Mouse (Mus musculus) macrophage (primary cell): ENCODE measurements around the gene Abhd8. TPM values are rescaled to one million over a fixed set of nuclear protein-coding genes. Genes with fewer than 3 reads are reported as not detected.

ENCODE experiments used
- H3K27ac ChIP-seq: fragments of 350-480 bp; formaldehyde crosslinking; 2 replicates; pipeline ENCODE4 v1.9.0; 2021
- H3K36me3 ChIP-seq: fragments of 350-480 bp; formaldehyde crosslinking; 2 replicates; pipeline ENCODE4 v1.9.0; 2021; ENCODE audit errors: inconsistent target
- H3K4me3 ChIP-seq: fragments of 350-480 bp; formaldehyde crosslinking; 2 replicates; pipeline ENCODE4 v1.9.0; 2021; ENCODE audit errors: inconsistent target
- H3K79me2 ChIP-seq: fragments of 350-480 bp; formaldehyde crosslinking; 2 replicates; pipeline ENCODE4 v1.9.0; 2021; ENCODE audit errors: inconsistent target
- WGBS: methylation state at CpG from one replicate; pipeline ENCODE4 v1.1.7; 2026; ENCODE audit warnings: inconsistent platforms; ENCODE audit not compliant: missing documents; 5-methylcytosine and 5-hydroxymethylcytosine counted together
- polyA plus RNA-seq: library from polyadenylated mRNA; stranded (reverse); fragments of 250-400 nt; gene quantifications from 3 replicates; pipeline ENCODE4 v1.2.4, GENCODE M21; 2018; ENCODE audit warnings: inconsistent platforms

Gene Abhd8
- polyA plus RNA-seq, 1 experiment from 2014 or later: 3.6 TPM

DNA sequence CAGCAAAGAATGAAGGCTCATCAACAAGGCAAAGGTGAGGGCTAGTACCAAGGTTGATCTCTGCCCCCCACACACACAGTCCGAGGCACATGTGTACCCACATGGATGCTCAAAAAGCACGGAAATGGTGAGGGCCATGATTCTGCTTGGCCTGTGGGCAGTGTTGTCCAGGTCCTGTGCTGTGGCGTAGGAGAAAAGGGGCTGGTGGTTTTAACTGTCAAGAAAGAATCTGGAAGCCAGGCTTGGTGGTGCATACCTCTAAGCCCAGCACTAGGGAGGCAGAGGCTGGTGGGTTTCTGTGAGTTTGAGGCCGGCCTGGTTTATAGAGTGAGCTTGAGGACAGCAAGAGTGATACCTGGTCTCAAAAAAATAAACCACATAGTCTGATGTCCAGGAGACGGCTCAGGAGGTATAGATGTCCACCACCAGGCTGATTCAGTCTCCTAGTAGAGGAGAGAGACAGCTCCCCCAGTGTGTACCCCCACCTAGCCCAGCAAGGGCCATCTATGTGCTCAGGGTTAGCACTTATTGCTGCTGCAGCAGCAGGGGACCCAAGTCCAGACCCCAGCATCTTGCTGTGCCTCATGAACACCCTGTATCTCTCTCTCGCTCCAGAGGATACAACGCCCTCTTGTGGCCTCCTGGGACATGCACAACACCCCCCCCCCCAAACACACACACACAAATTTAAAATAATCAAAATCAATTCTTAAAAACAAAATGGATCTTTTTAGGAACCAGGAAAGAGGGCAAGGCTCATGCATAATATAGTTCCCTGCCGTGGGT is 9.3 kb upstream of the Abhd8 start:
- no peak overlapping the region for H3K4me3 ChIP-seq
- peaks cover 24% of the 10 kb centered on the region for H3K36me3 ChIP-seq
- H3K79me2 ChIP-seq: peaks cover 31% of the 10 kb centered on the region
- H3K27ac ChIP-seq: no peak overlapping the region
- WGBS: 91% methylated on average over 7 of the region's 8 CpGs

DNA sequence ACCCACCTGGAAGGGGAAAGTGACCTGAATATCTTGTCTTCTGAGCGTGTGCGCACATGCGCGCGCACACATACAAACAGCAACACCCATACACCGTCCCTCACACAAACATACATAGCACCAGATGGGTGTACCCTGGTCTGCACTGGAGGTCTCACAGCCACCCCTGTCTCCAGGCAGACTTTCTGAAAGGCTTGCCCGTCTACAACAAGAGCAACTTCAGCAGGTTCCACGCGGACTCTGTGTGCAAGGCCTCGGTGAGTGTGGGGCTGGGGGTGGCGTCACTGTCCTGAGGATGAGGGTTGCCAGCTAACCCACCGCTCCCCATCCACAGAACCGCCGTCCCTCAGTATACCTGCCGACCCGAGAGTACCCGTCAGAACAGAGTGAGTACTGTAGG is 8.4 kb upstream of the Abhd8 start:
- Histone ChIP-seq H3K4me3 (no peak overlapping the region), H3K36me3 (peaks cover 24% of the 10 kb centered on the region), H3K27ac (no peak overlapping the region), H3K79me2 (peaks cover 31% of the 10 kb centered on the region)
- WGBS: 95% methylated on average over 17 of the region's 17 CpGs

DNA sequence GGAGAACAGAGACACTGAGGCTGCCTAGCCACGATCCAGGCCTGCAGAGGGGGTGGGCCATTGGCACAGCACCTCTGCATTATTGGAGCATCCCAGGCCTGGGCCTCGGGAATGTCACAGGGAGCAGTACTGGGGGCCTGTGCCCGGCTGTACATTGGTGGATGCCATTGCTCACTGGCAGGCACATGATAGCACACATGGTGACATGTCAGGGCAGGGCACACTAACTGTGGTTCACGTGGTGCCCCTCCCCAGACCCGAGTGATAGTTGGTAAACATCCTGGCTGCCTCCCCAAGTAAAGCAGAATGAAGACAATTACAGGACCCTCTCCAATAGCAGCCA is 7.4 kb upstream of the Abhd8 start:
- peaks cover 31% of the 10 kb centered on the region for H3K79me2 ChIP-seq
- no peak overlapping the region for H3K4me3 ChIP-seq
- 89% methylated on average over 5 of the region's 5 CpGs for WGBS
- peaks cover 24% of the 10 kb centered on the region for H3K36me3 ChIP-seq
- no peak overlapping the region for H3K27ac ChIP-seq

DNA sequence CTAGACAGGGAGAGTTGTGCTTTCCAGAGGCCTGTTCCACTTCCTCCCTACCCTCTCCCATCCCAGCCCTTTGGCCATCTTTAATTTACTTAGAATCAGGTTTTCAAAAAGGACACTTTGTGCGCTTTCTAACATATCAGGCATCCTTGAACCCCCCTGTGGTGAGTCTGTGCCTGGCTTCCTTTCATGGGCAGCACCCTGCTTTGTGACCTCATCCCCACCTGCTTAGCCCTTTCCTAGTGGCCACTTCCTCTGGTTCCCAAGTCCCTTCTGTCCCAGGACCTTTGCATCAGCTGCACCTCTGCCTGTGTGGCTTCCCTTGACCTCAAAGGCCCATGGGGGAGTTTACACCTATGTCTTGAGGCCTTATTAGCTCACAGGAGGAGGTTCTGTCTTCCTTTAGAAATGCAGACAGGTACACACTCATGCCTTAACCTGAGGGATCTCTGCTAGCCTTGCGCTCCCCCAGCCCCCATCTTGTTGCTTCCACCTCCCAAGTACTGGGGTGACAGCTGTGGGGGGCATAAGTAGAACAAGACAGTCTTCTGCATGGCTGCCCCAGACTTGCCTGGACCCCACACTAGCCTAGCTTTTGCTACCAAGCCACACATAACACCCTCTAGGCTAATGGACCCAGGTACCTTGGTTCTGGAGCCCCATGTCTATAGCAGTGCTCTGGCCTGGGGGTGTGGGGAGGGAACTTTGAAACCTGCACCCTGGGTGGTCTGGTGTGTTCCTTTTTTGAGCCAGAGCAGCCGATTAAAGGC is 6.9 kb upstream of the Abhd8 start:
- peaks cover 24% of the 10 kb centered on the region for H3K36me3 ChIP-seq
- peak overlapping the region; percentile 97 for H3K4me3 ChIP-seq
- H3K27ac ChIP-seq: no peak overlapping the region
- peaks cover 31% of the 10 kb centered on the region for H3K79me2 ChIP-seq
- 100% methylated on average over 2 of the region's 3 CpGs for WGBS

DNA sequence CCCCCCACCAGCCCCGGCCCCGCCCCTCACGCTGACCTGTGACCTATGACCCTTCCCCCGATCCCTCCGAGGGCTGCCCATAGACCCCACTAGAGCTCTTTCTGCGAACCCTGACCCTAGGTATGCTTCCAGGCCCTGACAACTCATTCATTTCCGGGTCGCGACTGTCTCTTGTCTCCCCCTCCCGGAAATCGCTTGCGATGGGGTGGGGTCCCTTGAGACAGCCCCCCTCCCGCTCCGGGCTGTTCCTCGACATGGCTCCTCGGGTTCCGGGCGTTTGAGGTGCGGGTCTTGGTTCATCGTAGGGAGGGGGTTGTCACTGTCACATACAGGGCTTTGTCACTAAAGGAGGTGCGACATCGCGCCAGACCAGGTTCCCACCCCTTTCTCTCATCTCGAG is 6.0 kb upstream of the Abhd8 start:
- Histone ChIP-seq H3K4me3 (peak overlapping the region; percentile 97), H3K27ac (peak overlapping the region; percentile 50), H3K36me3 (peaks cover 24% of the 10 kb centered on the region), H3K79me2 (peaks cover 31% of the 10 kb centered on the region)
- WGBS: under 1% methylated on average over 23 of the region's 24 CpGs

DNA sequence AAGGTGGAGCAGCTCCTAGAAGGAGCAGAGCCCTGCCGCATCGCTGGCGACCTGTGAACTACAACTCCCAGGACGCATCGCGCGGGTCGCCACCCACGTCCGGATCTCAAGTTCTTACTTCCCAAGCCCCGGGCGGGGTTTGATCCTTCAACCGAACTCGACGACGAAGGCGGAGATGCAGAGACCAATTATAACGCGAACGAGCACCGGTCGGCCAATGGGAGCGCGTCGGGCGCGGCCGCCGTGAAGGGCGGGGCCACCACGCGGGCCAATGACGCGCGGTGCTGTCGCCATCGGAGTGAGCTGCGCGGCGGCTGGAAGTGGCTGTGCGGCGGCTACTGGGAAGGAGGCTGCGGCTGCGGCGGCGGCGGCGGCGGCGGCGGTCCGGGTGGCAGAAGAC is 5.5 kb upstream of the Abhd8 start, which contains the start of gene Dda1:
Gene Dda1 (plus strand): TSS at position 284 of the 400 bp plus-strand sequence.
- Histone ChIP-seq H3K36me3 (peaks cover 24% of the 10 kb centered on the region), H3K79me2 (peaks cover 31% of the 10 kb centered on the region), H3K4me3 (peak within 1 kb of the TSS; percentile 97), H3K27ac (peak within 1 kb of the TSS; percentile 50)
- WGBS: under 1% methylated on average over 40 of the region's 52 CpGs

DNA sequence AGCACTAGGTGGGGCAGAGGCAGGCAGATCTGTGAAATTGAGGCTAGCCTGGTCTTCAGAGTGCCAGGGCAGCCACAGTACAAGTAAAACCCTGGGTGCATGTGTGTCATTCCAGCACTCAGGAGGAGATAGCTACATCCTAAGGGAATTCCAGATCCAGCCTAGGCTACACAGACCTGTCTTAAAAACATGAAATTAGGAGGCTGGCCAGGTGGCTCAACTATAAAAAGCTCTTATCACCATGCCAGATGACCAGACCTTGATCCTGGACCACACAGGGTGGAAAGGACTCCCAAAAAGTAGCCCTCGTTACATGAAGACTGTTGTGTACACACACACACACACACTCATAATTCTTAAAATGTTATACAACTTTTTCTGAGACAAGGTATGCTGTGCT is 4.5 kb upstream of the Abhd8 start:
- Histone ChIP-seq H3K27ac (no peak overlapping the region), H3K79me2 (peaks cover 31% of the 10 kb centered on the region), H3K4me3 (no peak overlapping the region), H3K36me3 (peaks cover 14% of the 10 kb centered on the region)
- WGBS: 100% methylated on average over 1 of the region's 1 CpGs

DNA sequence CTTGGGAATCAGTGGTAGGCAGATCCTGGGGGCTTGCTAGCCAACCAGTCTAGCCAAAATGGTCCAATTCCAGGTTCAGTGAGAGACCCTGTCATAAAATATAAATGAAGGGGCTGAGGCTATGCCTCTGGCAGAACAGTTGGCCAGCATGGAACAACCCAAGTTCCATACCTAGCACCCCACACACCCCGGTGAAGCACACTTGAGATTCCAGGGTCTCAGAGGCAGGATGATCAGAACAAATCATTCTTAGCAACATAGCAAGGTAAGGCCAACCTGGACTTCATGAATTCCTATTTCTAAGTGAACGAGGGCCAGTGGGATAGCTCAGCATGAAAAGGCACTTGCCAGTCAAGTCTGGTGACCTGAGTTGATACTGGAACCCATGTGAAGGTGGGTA is 3.7 kb upstream of the Abhd8 start:
- Histone ChIP-seq H3K36me3 (peaks cover 8% of the 10 kb centered on the region), H3K27ac (no peak overlapping the region), H3K79me2 (peaks cover 30% of the 10 kb centered on the region), H3K4me3 (no peak overlapping the region)
- 92% methylated on average over 2 of the region's 2 CpGs for WGBS

DNA sequence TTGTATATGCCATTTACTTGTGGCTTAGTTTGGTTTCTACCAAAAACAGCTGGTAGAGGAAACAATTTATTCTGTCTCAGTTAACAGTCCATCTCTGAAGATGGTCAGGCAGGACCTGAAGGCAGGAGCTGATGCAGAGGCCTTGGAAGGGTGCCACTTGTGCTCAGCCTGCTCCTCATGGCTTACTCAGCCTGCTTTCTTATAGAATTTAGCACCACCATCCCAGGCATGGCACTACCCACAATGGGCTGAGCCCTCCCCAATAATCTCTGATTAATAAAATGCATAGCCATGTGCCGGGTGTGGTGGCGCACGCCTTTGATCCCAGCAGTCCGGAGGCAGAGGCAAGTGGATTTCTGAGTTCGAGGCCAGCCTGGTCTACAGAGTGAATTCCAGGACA is 2.7 kb upstream of the Abhd8 start:
- Histone ChIP-seq H3K4me3 (no peak overlapping the region), H3K27ac (no peak overlapping the region), H3K36me3 (no peaks in the 10 kb centered on the region), H3K79me2 (peaks cover 20% of the 10 kb centered on the region)
- 100% methylated on average over 4 of the region's 5 CpGs for WGBS

DNA sequence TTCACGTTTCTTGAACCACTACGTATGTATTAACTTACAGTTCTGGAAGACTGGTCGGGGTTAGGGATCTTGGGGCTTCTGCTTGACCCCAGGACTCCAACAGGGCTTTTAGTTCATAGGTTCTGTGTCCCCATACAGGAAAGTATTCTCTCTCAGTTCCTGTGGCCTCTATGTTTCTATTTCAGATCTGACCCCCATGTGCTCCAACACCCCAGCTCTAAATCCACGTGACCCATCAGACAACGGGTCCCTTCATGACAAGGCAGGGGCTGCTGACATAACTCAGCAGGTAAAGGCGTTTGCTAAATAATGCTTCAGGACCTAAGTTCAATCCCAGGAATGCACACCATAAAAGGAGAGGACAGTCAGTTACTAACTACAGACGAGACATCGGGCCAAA is 2.3 kb upstream of the Abhd8 start:
- Histone ChIP-seq H3K36me3 (no peaks in the 10 kb centered on the region), H3K79me2 (peaks cover 16% of the 10 kb centered on the region), H3K27ac (no peak overlapping the region), H3K4me3 (no peak overlapping the region)
- WGBS: 88% methylated on average over 8 of the region's 8 CpGs

DNA sequence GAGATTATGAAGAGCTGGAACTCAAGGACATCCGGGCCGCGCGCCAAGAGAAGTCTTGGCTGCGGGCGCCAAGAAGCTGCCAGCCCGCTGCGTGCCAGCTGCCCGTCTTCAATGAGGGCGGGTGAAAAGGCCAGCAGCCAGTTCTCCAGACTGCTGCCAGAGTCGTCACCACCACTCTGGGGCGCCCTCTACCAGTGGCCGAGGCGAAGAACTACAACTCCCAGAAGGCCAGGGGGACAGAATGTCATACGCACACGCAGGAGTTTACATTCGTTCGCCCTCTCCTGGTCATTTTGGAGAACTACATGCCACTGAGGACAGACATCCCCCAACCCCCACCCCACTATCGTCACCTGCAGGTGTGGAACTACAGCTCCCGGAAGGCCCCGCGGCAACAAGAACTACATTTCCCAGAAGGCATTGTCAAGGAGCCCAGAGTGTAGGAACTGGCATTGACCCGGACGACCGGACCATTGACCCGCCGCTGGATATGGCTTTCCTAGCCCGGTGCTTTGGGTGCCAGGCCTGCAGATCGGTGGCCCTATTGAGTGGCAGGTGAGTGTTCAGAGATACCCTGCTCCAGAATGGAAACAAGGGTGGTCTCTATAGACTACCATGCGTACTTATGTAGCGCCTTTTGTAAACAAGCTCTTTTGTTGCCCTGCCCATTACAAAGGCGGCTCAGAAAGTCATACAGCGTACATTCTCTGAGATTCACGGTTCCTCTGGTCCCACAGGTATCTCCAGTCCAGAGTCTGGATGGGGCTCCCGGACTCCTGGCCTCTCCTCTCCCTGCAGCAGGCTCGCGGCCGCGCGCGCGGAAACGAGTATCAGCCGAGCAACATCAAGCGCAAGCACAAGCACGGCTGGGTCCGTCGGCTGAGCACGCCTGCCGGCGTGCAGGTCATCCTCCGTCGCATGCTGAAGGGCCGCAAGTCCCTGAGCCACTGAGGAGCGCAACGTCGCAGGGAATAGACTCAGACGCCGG is 1.4 kb upstream of the Abhd8 start, which contains the start of gene Mrpl34:
Gene Mrpl34 (plus strand): TSS at position 447 of the 988 bp plus-strand sequence.
- Histone ChIP-seq H3K79me2 (peaks cover 7% of the 10 kb centered on the region), H3K36me3 (no peaks in the 10 kb centered on the region), H3K4me3 (peak within 1 kb of the TSS; percentile 78), H3K27ac (peak within 1 kb of the TSS; percentile 35)
- under 1% methylated on average over 59 of the region's 59 CpGs for WGBS

DNA sequence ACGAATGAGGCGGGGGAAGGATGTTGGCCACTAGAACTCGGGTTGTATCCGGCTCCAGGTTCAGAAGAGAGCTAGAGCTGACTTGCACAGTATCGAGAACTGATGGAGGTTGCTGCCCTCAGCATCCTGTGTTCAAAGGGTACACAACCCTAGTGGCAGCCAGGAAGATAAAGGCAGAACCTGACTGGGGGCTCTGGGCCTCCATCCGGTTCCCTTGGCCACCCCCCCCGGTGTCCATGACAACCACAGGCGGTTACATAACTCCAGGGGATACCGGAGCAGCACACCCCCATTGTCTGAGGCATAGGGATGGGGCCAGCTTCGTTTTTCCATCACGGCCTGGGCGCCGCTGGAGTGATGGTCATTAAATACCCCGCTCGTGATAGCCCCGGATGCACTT is 669 bp downstream of the Abhd8 start:
- Histone ChIP-seq H3K36me3 (no peaks in the 10 kb centered on the region), H3K27ac (no peak overlapping the region), H3K4me3 (peak overlapping the region; percentile 50), H3K79me2 (no peaks in the 10 kb centered on the region; the same call in 1 of the 2 replicates)
- WGBS: 11% methylated on average over 16 of the region's 16 CpGs

DNA sequence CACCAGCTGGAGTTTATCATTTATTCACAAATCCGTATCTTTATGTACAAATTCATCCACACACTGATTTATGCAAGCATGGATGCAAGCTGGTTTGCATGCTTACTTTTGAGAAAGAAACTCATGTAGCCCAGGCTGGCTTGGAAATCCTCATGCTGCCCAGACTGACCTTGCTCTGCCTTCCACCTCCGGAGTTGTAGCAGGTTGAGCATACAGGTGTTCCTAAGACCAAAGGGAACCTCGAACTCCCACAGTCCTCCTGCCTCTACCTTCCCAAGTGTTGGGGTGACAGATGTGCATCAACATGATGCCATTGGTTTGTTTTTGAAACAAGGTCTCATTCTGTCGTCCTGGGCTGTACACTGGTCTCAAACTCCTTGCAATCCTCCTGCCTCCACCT is 1.3 kb downstream of the Abhd8 start:
- 76% methylated on average over 4 of the region's 4 CpGs for WGBS
- Histone ChIP-seq H3K27ac (no peak overlapping the region), H3K4me3 (no peak overlapping the region), H3K36me3 (no peaks in the 10 kb centered on the region), H3K79me2 (no peaks in the 10 kb centered on the region; the same call in 1 of the 2 replicates)

DNA sequence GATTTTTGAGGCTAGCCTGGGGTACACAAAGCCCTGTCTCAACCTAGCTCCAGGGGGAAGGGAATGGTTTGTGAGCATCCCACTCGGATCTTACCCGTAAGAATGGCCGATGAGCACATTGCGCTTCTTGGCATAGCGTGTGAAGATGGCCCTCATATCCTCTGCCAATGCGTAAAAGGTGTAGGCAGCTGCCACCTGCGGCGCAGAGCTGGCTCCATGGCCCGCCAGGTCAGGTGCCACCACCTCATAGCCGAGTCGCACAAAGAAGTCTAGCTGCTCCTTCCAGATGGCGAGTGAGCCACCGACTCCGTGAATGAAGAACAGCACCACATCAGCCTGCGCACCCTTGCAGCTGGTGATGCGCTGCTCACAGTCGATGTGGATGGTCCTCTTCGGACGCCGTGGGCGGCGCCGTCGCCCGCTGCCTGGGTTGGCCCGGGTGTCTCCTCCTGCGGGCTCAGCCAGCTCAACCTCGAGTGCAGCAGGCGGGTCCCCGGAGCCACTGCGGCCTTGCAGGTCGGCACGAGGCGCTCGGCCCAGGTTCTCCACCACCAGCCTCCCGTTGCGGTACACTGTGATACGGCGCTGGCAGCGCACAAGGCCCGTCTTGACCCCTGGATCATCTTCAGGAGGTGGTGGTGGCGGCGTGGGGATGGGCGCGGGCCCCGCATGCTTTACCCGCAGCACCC is 2.2 kb downstream of the Abhd8 start:
- no peaks in the 10 kb centered on the region for H3K36me3 ChIP-seq
- WGBS: 93% methylated on average over 45 of the region's 47 CpGs
- H3K79me2 ChIP-seq: no peaks in the 10 kb centered on the region; the same call in 1 of the 2 replicates
- no peak overlapping the region for H3K4me3 ChIP-seq
- H3K27ac ChIP-seq: no peak overlapping the region
